Mouse (Mus musculus): Measurements from ENCODE around the gene Sh3bp5.

Gene Sh3bp5

GRCm38 (mm10) chr14:31408666-31409065, 27.2 kb downstream of the Sh3bp5 start:
- DNase-seq (ENCODE audit: low spot score), result no peak

DNA sequence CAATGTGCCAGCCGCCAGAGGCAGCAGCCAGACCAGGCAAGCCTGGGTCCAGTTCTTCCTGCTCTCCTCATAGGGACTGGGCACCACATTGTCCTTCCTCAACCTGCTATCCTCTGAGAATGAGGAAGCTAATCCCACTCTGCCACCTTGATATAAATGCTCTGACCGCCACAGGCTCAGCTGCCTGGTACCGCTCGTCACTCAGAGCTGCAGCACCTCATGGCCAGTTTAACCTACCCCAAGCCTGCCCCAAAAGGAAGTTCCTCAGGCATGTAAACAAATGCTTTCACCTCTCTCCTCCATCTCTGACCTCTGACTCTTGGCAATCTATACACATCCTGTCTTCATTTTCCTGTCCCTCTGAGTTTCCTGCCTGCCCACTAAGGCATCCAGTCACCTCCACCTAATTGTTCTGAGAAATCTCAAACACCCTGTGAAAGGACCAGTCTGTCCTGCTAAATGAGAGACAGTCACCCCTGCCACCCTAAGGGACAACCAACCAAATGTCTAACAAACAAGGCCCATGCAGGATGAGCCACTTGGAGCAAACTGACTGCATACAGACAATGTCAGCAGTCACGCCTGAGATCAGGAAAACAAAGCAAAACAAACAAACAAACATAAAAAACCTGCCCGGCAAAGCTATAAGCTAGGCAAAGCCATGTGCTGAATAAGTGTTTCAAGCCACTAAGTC, 27.8 kb downstream of the Sh3bp5 start:
- no peak for DNase-seq (ENCODE audit: low spot score)

GRCm38 (mm10) chr14:31407208-31407607, 28.7 kb downstream of the Sh3bp5 start:
- DNase-seq (ENCODE audit: low spot score), result no peak

- no peak for DNase-seq (ENCODE audit: low spot score)
Measured at GRCm38 (mm10) chr14:31406154-31406810, 29.6 kb downstream of the Sh3bp5 start.

GRCm38 (mm10) chr14:31405652-31406051, 30.2 kb downstream of the Sh3bp5 start:
- no peak for DNase-seq (ENCODE audit: low spot score)

GRCm38 (mm10) chr14:31404663-31405062, 31.2 kb downstream of the Sh3bp5 start:
- DNase-seq (ENCODE audit: low spot score), result no peak

DNA sequence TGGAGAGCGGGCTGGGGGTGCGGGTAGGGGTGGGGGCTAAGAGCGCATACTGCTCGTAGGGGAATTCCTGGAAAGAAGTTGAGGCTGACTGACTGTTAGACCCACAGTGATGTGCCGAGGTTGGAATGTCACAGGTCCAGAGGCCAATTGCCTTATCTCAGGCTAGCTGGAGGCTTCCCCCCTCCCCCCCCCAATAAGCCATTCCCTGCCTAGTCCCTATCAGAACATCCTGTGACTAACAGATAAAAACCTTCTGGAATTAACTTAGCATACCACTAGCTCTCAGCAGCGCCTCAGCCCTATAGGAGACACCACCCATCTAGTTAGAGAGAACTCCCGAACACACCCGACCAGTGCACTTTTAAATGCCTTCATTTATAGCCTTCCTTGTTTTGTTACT, 31.9 kb downstream of the Sh3bp5 start:
- no peak for DNase-seq (ENCODE audit: low spot score)

- DNase-seq (ENCODE audit: low spot score), result no peak
Measured at GRCm38 (mm10) chr14:31403556-31403955, 32.3 kb downstream of the Sh3bp5 start.

DNA sequence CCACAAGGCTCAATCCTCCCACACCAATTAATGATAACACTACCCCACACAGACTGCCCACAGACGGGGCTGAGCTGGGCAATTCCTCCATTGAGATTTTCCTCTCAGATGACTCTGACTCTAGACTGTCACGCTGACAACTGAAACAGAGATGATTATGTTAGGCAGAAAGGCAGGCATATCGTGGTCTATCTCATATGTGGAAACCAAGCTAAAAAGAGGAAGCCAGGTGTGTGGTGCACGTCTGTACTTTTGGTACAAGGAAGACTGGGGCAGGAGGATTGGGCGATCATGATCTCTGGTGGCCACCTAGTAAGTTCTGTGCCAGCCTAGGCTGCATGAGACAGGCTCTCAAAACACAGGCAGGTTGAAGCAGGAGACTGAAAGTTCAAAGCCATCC, 33.2 kb downstream of the Sh3bp5 start:
- no peak for DNase-seq (ENCODE audit: low spot score)

DNA sequence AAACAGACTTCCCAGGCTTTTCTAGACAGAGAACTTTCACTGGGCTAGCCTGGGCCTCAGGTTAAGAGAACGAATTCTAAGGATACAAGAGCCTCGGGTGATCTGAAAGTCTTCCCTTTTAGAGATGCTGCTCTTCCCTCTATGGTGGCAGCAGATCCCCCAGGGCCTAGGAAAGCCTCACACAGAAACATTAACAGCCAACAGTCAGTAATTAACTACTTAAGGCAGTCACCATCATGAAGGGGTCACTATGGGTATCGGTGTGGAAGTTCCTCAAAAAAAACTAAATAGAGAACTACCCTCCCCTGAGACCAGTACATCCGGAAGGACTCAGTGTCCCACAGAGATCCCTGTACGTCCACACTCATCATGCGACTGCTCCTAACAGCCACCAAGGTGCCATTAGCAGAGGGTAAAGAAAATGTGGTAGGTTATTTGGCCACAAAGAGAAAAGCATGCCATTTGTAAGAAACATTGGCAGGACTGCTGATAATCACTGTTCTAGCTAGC, 33.9 kb downstream of the Sh3bp5 start:
- no peak for DNase-seq (ENCODE audit: low spot score)

- DNase-seq (ENCODE audit: low spot score), result no peak
Measured at GRCm38 (mm10) chr14:31400896-31401295, 35.0 kb downstream of the Sh3bp5 start.

DNA sequence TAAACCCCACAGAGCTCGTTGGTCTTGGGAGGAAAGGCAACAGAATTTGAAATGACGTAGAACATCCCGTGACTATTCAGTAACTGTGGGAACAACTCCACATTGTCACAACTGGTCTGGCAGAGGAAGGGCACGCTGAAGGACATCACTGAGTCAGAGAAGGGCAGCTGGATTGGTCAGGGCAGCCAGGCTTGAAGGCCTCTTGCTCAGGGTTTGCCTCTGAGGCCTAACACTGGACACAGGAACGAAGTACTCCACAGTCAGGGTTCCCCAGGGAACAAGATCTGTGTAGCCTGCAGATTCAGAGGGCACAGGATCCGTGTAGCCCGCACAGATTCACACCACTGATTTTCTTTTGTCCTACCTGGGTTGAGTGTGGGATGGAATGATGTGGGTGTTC, 35.6 kb downstream of the Sh3bp5 start:
- DNase-seq (ENCODE audit: low spot score), result no peak

- no peak for DNase-seq (ENCODE audit: low spot score)
Measured at GRCm38 (mm10) chr14:31399271-31399670, 36.6 kb downstream of the Sh3bp5 start.

GRCm38 (mm10) chr14:31398819-31399218, 37.1 kb downstream of the Sh3bp5 start:
- no peak for DNase-seq (ENCODE audit: low spot score)

- no peak for DNase-seq (ENCODE audit: low spot score)
Measured at GRCm38 (mm10) chr14:31397791-31398595, 37.9 kb downstream of the Sh3bp5 start.

- DNase-seq (ENCODE audit: low spot score), result no peak
Measured at GRCm38 (mm10) chr14:31397353-31397752, 38.5 kb downstream of the Sh3bp5 start.

- DNase-seq (ENCODE audit: low spot score), result no peak
Measured at GRCm38 (mm10) chr14:31396428-31396827, 39.5 kb downstream of the Sh3bp5 start.

DNA sequence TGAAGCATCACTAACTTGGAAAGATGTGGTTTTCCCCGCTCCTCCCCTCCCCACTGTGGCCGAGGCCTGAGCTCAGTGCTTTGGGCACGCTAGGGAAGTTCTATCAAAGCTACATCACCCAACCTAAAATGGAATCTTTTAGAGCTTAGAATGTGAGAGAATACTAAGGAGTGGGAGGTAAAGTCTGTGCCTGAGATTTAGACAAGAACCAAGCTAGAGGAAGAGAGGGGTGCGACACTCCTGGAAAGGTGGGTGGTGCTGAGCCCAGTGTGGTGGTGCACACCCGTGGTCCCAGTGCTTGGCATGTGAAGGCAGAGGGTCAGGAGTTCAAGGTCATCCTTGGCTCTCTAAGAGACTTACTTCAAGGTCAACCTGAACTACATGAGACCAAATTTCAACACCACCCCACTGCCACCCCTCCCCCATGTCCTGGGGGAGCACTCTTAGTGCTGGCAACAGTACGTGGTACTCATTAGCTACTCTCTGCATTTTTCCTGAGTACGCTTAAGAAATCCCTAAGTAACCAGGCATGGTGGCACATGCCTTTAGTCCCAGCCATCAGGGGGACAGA, 40.2 kb downstream of the Sh3bp5 start:
- DNase-seq (ENCODE audit: low spot score), result no peak

- DNase-seq (ENCODE audit: low spot score), result no peak
Measured at GRCm38 (mm10) chr14:31394822-31395532, 40.9 kb downstream of the Sh3bp5 start.

DNA sequence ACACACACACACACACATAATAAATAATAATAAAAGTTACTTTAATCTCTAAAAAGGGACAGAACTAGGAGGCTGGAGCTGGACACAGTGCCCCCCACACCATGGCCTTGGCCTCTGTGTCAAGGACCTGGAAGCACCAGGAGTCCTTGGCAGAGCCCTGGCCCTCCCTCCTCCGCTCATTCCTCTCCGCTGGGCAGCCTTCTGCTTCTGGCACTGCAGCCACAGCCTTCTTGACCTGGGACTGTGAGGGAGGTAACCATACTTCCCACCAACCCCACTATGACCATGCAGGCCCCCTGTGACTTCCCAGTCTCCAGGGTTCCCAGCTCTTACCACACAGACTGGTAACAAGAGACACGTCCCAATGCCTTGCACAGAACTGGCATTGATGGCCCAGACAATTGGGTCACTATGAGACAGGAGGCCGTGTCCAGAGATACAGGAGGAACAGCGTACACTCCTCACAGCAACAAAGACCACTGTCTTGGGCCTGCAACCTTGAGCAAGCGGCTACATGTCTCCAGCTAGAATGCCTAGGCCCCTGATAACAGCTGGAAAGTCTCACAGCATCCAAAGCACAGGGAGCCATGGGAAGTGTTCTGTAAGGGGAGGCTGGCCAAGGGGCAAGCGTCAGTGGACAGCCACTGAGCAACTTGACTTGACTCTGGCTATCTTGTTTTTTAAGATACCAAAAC, 41.8 kb downstream of the Sh3bp5 start:
- no peak for DNase-seq (ENCODE audit: low spot score)

DNA sequence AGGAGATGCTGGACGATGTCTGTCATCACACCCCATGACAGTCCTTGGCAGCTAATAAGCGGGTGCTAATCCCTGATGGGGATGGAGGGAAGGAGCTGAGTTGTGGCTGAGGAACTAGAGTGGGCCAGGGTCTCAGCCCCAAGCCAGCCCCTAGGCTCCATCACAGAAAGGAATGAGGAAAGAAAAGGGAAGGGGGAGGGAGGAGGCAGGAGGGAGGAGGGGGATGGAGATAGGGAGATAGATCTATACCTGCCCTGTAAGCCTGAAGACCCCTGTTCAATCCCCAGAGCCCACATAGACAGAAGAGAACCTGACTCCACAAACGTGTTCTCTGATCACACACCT, 42.4 kb downstream of the Sh3bp5 start:
- DNase-seq (ENCODE audit: low spot score), result no peak

Data from urinary bladder, postnatal 25 days (tissue).